Mouse (Mus musculus) spleen, adult 2 months (tissue): ENCODE measurements around the gene Gng2.

Experiments used
- CTCF ChIP-seq: fragments of 200-500 bp; IDR thresholded peaks from 2 replicates; pipeline ENCODE4 v1.5.1; 2011; ENCODE audit warnings: mild to moderate bottlenecking, inconsistent platforms; ENCODE audit not compliant: insufficient read depth, insufficient read length, insufficient replicate concordance; ENCODE audit errors: extremely low read depth
- POLR2A ChIP-seq: fragments of 200-500 bp; IDR thresholded peaks from 2 replicates; pipeline ENCODE4 v1.6.1; 2011; ENCODE audit warnings: low read depth, low read length, inconsistent platforms

- TF ChIP-seq POLR2A, result no peak
- no peak for TF ChIP-seq CTCF
Measured at GRCm38 (mm10) chr14:19992873-19993569, 15.6 kb upstream of the Gng2 start.
